Mouse (Mus musculus): ENCODE measurements around the gene Nipal4.

Gene Nipal4

GRCm38 (mm10) chr11:46168506-46168905 is 2.2 kb upstream of the Nipal4 start:
- no peak for DNase-seq (ENCODE audit: low spot score in 2 of 2)

GRCm38 (mm10) chr11:46157462-46157861 is 8.8 kb downstream of the Nipal4 start:
- DNase-seq (ENCODE audit: low spot score in 2 of 2): no peak

- no peak for DNase-seq (ENCODE audit: low spot score in 2 of 2)
These were observed 9.4 kb downstream of the Nipal4 start for GRCm38 (mm10) chr11:46156945-46157344.

GRCm38 (mm10) chr11:46146619-46147018 is 19.7 kb downstream of the Nipal4 start:
- DNase-seq (ENCODE audit: low spot score in 2 of 2): no peak

- DNase-seq (ENCODE audit: low spot score in 2 of 2): peak; percentile 59
These were observed 21.0 kb downstream of the Nipal4 start for GRCm38 (mm10) chr11:46145163-46145875.

- no peak for DNase-seq (ENCODE audit: low spot score in 2 of 2)
These were observed 23.0 kb downstream of the Nipal4 start for GRCm38 (mm10) chr11:46143342-46143741.

- DNase-seq (ENCODE audit: low spot score in 2 of 2): no peak
These were observed 31.4 kb downstream of the Nipal4 start for GRCm38 (mm10) chr11:46134899-46135298.

GRCm38 (mm10) chr11:46131022-46131986 is 35.0 kb downstream of the Nipal4 start:
- no peak for DNase-seq (ENCODE audit: low spot score in 2 of 2)

GRCm38 (mm10) chr11:46128548-46128945 is 37.8 kb downstream of the Nipal4 start:
- DNase-seq (ENCODE audit: low spot score in 2 of 2): peak; percentile 85 to 87

- DNase-seq (ENCODE audit: low spot score in 2 of 2): peak; percentile 75 to 80
These were observed 38.4 kb downstream of the Nipal4 start for GRCm38 (mm10) chr11:46127621-46128547.

GRCm38 (mm10) chr11:46126827-46127410 is 39.4 kb downstream of the Nipal4 start:
- DNase-seq (ENCODE audit: low spot score in 2 of 2): no peak

GRCm38 (mm10) chr11:46126317-46126716 is 40.0 kb downstream of the Nipal4 start:
- DNase-seq (ENCODE audit: low spot score in 2 of 2): peak; percentile 49 to 57

GRCm38 (mm10) chr11:46125835-46126229 is 40.5 kb downstream of the Nipal4 start:
- peak; percentile 45 to 65 for DNase-seq (ENCODE audit: low spot score in 2 of 2)

- DNase-seq (ENCODE audit: low spot score in 2 of 2): no peak
These were observed 41.0 kb downstream of the Nipal4 start for GRCm38 (mm10) chr11:46125093-46125834.

- DNase-seq (ENCODE audit: low spot score in 2 of 2): no peak
These were observed 42.9 kb downstream of the Nipal4 start for GRCm38 (mm10) chr11:46123328-46123866.

- DNase-seq (ENCODE audit: low spot score in 2 of 2): no peak
These were observed 43.4 kb downstream of the Nipal4 start for GRCm38 (mm10) chr11:46122875-46123274.

- DNase-seq (ENCODE audit: low spot score in 2 of 2): no peak
These were observed 44.6 kb downstream of the Nipal4 start for GRCm38 (mm10) chr11:46121666-46122065.

- DNase-seq (ENCODE audit: low spot score in 2 of 2): no peak
These were observed 46.2 kb downstream of the Nipal4 start for GRCm38 (mm10) chr11:46120084-46120483.

- DNase-seq (ENCODE audit: low spot score in 2 of 2): no peak
These were observed 46.7 kb downstream of the Nipal4 start for GRCm38 (mm10) chr11:46119624-46120023.

GRCm38 (mm10) chr11:46116510-46116909 is 49.8 kb downstream of the Nipal4 start:
- peak; percentile 37 to 41 for DNase-seq (ENCODE audit: low spot score in 2 of 2)

Data from spleen, postnatal 36 days (tissue).